Mouse (Mus musculus): ENCODE results near the gene Nupl1.

Gene Nupl1

GRCm38 (mm10) chr14:60163367-60163766 is 87.9 kb downstream of the Nupl1 start:
- no peaks in the 10 kb centered on the region for H3K9me3 ChIP-seq (ENCODE audit: low read length)
- no peaks in the 10 kb centered on the region for H3K27me3 ChIP-seq (ENCODE audit: insufficient read depth, low read length)
- H3K4me1 ChIP-seq (replicated peaks; ENCODE audit: low read depth, low read length): no peaks in the 10 kb centered on the region
- H3K36me3 ChIP-seq (ENCODE audit: insufficient read depth, low read length): no peaks in the 10 kb centered on the region
- H3K4me3 ChIP-seq (replicated peaks; ENCODE audit: low read length): no peak overlapping the region
- TF ChIP-seq CTCF (conservative IDR thresholded peaks at IDR 0.05; ENCODE audit: low read length) (no peak), NANOG (IDR thresholded peaks at IDR 0.05; ENCODE audit: borderline replicate concordance, low read length) (no peak), POU5F1 (IDR thresholded peaks at IDR 0.05; ENCODE audit: borderline replicate concordance, low read length) (no peak)

GRCm38 (mm10) chr14:60152373-60152772 is 98.9 kb downstream of the Nupl1 start:
- no peaks in the 10 kb centered on the region for H3K27me3 ChIP-seq (ENCODE audit: insufficient read depth, low read length)
- H3K36me3 ChIP-seq (ENCODE audit: insufficient read depth, low read length): no peaks in the 10 kb centered on the region
- TF ChIP-seq POU5F1 (IDR thresholded peaks at IDR 0.05; ENCODE audit: borderline replicate concordance, low read length) (no peak), NANOG (IDR thresholded peaks at IDR 0.05; ENCODE audit: borderline replicate concordance, low read length) (no peak), CTCF (conservative IDR thresholded peaks at IDR 0.05; ENCODE audit: low read length) (no peak)
- H3K4me1 ChIP-seq (replicated peaks; ENCODE audit: low read depth, low read length): peaks cover 17% of the 10 kb centered on the region
- H3K4me3 ChIP-seq (replicated peaks; ENCODE audit: low read length): no peak overlapping the region
- H3K9me3 ChIP-seq (ENCODE audit: low read length): peaks cover 3% of the 10 kb centered on the region; the same call in 1 of the 2 replicates

- 0 out of 2 replicates have a peak overlapping the region, but pooled peaks have one; percentile 10 for H3K4me3 ChIP-seq (replicated peaks; ENCODE audit: low read length)
- no peaks in the 10 kb centered on the region for H3K36me3 ChIP-seq (ENCODE audit: insufficient read depth, low read length)
- peaks cover 17% of the 10 kb centered on the region for H3K4me1 ChIP-seq (replicated peaks; ENCODE audit: low read depth, low read length)
- H3K27me3 ChIP-seq (ENCODE audit: insufficient read depth, low read length): no peaks in the 10 kb centered on the region
- no peaks in the 10 kb centered on the region for H3K9me3 ChIP-seq (ENCODE audit: low read length)
- TF ChIP-seq NANOG (IDR thresholded peaks at IDR 0.05; ENCODE audit: borderline replicate concordance, low read length) (no peak), CTCF (conservative IDR thresholded peaks at IDR 0.05; ENCODE audit: low read length) (no peak; the same call in 1 of the 2 replicates), POU5F1 (IDR thresholded peaks at IDR 0.05; ENCODE audit: borderline replicate concordance, low read length) (no peak)
Observed at GRCm38 (mm10) chr14:60148893-60149292, 102.3 kb downstream of the Nupl1 start.

- no peaks in the 10 kb centered on the region for H3K36me3 ChIP-seq (ENCODE audit: insufficient read depth, low read length)
- no peaks in the 10 kb centered on the region for H3K9me3 ChIP-seq (ENCODE audit: low read length)
- TF ChIP-seq CTCF (conservative IDR thresholded peaks at IDR 0.05; ENCODE audit: low read length) (no peak), POU5F1 (IDR thresholded peaks at IDR 0.05; ENCODE audit: borderline replicate concordance, low read length) (no peak)
- 0 out of 2 replicates have a peak, but pooled peaks cover 1% of the 10 kb centered on the region for H3K4me1 ChIP-seq (replicated peaks; ENCODE audit: low read depth, low read length)
- H3K27me3 ChIP-seq (ENCODE audit: insufficient read depth, low read length): no peaks in the 10 kb centered on the region
- no peak overlapping the region for H3K4me3 ChIP-seq (replicated peaks; ENCODE audit: low read length)
Observed at GRCm38 (mm10) chr14:60143234-60143633, 108.0 kb downstream of the Nupl1 start.

GRCm38 (mm10) chr14:60138339-60138738 is 112.9 kb downstream of the Nupl1 start:
- Histone ChIP-seq H3K9me3 (ENCODE audit: low read length) (no peaks in the 10 kb centered on the region), H3K27me3 (ENCODE audit: insufficient read depth, low read length) (no peaks in the 10 kb centered on the region), H3K4me3 (replicated peaks; ENCODE audit: low read length) (no peak overlapping the region), H3K4me1 (replicated peaks; ENCODE audit: low read depth, low read length) (no peaks in the 10 kb centered on the region), H3K36me3 (ENCODE audit: insufficient read depth, low read length) (no peaks in the 10 kb centered on the region)
- TF ChIP-seq POU5F1 (IDR thresholded peaks at IDR 0.05; ENCODE audit: borderline replicate concordance, low read length) (no peak), NANOG (IDR thresholded peaks at IDR 0.05; ENCODE audit: borderline replicate concordance, low read length) (no peak), CTCF (conservative IDR thresholded peaks at IDR 0.05; ENCODE audit: low read length) (0 out of 2 replicates have a peak, but pooled peaks have one; percentile 10)

- H3K4me3 ChIP-seq (replicated peaks; ENCODE audit: low read length): no peak overlapping the region
- no peak for TF ChIP-seq NANOG (IDR thresholded peaks at IDR 0.05; ENCODE audit: borderline replicate concordance, low read length)
- no peak for TF ChIP-seq POU5F1 (IDR thresholded peaks at IDR 0.05; ENCODE audit: borderline replicate concordance, low read length)
- no peak for TF ChIP-seq CTCF (conservative IDR thresholded peaks at IDR 0.05; ENCODE audit: low read length)
- no peaks in the 10 kb centered on the region for H3K9me3 ChIP-seq (ENCODE audit: low read length)
- H3K36me3 ChIP-seq (ENCODE audit: insufficient read depth, low read length): no peaks in the 10 kb centered on the region
- no peaks in the 10 kb centered on the region for H3K4me1 ChIP-seq (replicated peaks; ENCODE audit: low read depth, low read length)
- H3K27me3 ChIP-seq (ENCODE audit: insufficient read depth, low read length): no peaks in the 10 kb centered on the region
Observed at GRCm38 (mm10) chr14:60137812-60138211, 113.4 kb downstream of the Nupl1 start.

- no peaks in the 10 kb centered on the region for H3K36me3 ChIP-seq (ENCODE audit: insufficient read depth, low read length)
- TF ChIP-seq CTCF (conservative IDR thresholded peaks at IDR 0.05; ENCODE audit: low read length) (no peak), NANOG (IDR thresholded peaks at IDR 0.05; ENCODE audit: borderline replicate concordance, low read length) (no peak), POU5F1 (IDR thresholded peaks at IDR 0.05; ENCODE audit: borderline replicate concordance, low read length) (no peak)
- H3K4me3 ChIP-seq (replicated peaks; ENCODE audit: low read length): no peak overlapping the region
- H3K27me3 ChIP-seq (ENCODE audit: insufficient read depth, low read length): no peaks in the 10 kb centered on the region
- no peaks in the 10 kb centered on the region for H3K9me3 ChIP-seq (ENCODE audit: low read length)
- H3K4me1 ChIP-seq (replicated peaks; ENCODE audit: low read depth, low read length): no peaks in the 10 kb centered on the region
Observed at GRCm38 (mm10) chr14:60135801-60136200, 115.4 kb downstream of the Nupl1 start.

- no peaks in the 10 kb centered on the region for H3K4me1 ChIP-seq (replicated peaks; ENCODE audit: low read depth, low read length)
Observed at GRCm38 (mm10) chr14:60134720-60135119, 116.5 kb downstream of the Nupl1 start.

More at GRCm38 (mm10) chr14:60134720-60135119, 116.5 kb downstream of the Nupl1 start:
- Histone ChIP-seq H3K4me3 (replicated peaks; ENCODE audit: low read length) (no peak overlapping the region), H3K36me3 (ENCODE audit: insufficient read depth, low read length) (no peaks in the 10 kb centered on the region), H3K27me3 (ENCODE audit: insufficient read depth, low read length) (no peaks in the 10 kb centered on the region; the same call in 1 of the 2 replicates), H3K9me3 (ENCODE audit: low read length) (no peaks in the 10 kb centered on the region)
- TF ChIP-seq POU5F1 (IDR thresholded peaks at IDR 0.05; ENCODE audit: borderline replicate concordance, low read length) (no peak), CTCF (conservative IDR thresholded peaks at IDR 0.05; ENCODE audit: low read length) (no peak), NANOG (IDR thresholded peaks at IDR 0.05; ENCODE audit: borderline replicate concordance, low read length) (no peak)

All from E14TG2a.4 (cell line).